Mouse (Mus musculus) heart, adult 18-20 months (tissue): ENCODE results near the gene 4930544D05Rik. TPM values are rescaled to one million over a fixed set of nuclear protein-coding genes. Genes with fewer than 3 reads are reported as not detected.
A peak's percentile ranks its signal among the peaks of the same experiment; 100 is the strongest.
"Not testable (repeated sequence)": the region's sequence is repeated elsewhere in the genome, so short reads cannot be mapped to it uniquely, and the experiment has no call there.

Source experiments
- DNase-seq, 2 experiments: peaks; one replicate each; pipeline ENCODE4 v3.0.0; 2021 to 2022; ENCODE audit warnings: mixed read lengths in 1 of 2
- long read RNA-seq, 2 experiments: library from polyadenylated mRNA; stranded (forward); transcript quantifications; one replicate each; pipeline ENCODE4 v2.0.0; 2021
- total RNA-seq, 2 experiments: library from RNA; stranded (reverse); gene quantifications; 2 replicates each; pipeline ENCODE4 v1.2.3; 2021

4930544D05Rik gene
- not detected for total RNA-seq
- long read RNA-seq, experiment 1: 0 reads
- long read RNA-seq, experiment 2: 0 reads

GRCm38 (mm10) chr11:70615516-70616093, at the start of gene 4930544D05Rik:
Gene 4930544D05Rik (plus strand): TSS chr11:70615848.
- no peak for DNase-seq

GRCm38 (mm10) chr11:70566586-70566985, 49.1 kb upstream of the 4930544D05Rik start:
- no peak for DNase-seq

- not testable (repeated sequence) for DNase-seq
Observed at GRCm38 (mm10) chr11:70570614-70571013, 45.0 kb upstream of the 4930544D05Rik start.

- DNase-seq: no peak
Observed at GRCm38 (mm10) chr11:70571641-70572040, 44.0 kb upstream of the 4930544D05Rik start.

- no peak for DNase-seq
Observed at GRCm38 (mm10) chr11:70572348-70572902, 43.2 kb upstream of the 4930544D05Rik start.

GRCm38 (mm10) chr11:70573872-70574271, 41.8 kb upstream of the 4930544D05Rik start:
- DNase-seq: no peak

GRCm38 (mm10) chr11:70577201-70577600, 38.4 kb upstream of the 4930544D05Rik start:
- DNase-seq: no peak

- DNase-seq: no peak
Observed at GRCm38 (mm10) chr11:70578962-70579361, 36.7 kb upstream of the 4930544D05Rik start.

GRCm38 (mm10) chr11:70579710-70580357, 35.8 kb upstream of the 4930544D05Rik start:
- no peak for DNase-seq

GRCm38 (mm10) chr11:70580358-70580720, 35.3 kb upstream of the 4930544D05Rik start:
- no peak for DNase-seq

GRCm38 (mm10) chr11:70580921-70581320, 34.7 kb upstream of the 4930544D05Rik start:
- no peak for DNase-seq

GRCm38 (mm10) chr11:70582196-70582595, 33.5 kb upstream of the 4930544D05Rik start:
- no peak for DNase-seq

GRCm38 (mm10) chr11:70583022-70583714, 32.5 kb upstream of the 4930544D05Rik start:
- peak in 1 of 2 experiments; percentile 38 for DNase-seq

GRCm38 (mm10) chr11:70583775-70584174, 31.9 kb upstream of the 4930544D05Rik start:
- no peak for DNase-seq

GRCm38 (mm10) chr11:70585457-70585856, 30.2 kb upstream of the 4930544D05Rik start:
- peak; percentile 67 to 83 for DNase-seq

GRCm38 (mm10) chr11:70586261-70586660, 29.4 kb upstream of the 4930544D05Rik start:
- DNase-seq: no peak

GRCm38 (mm10) chr11:70586954-70587353, 28.7 kb upstream of the 4930544D05Rik start:
- DNase-seq: peak in 1 of 2 experiments; percentile 29

GRCm38 (mm10) chr11:70591733-70592132, 23.9 kb upstream of the 4930544D05Rik start:
- DNase-seq: no peak

- peak; percentile 50 to 80 for DNase-seq
Observed at GRCm38 (mm10) chr11:70594253-70594989, 21.2 kb upstream of the 4930544D05Rik start.

GRCm38 (mm10) chr11:70595638-70596037, 20.0 kb upstream of the 4930544D05Rik start:
- peak in 1 of 2 experiments; percentile 60 for DNase-seq

- DNase-seq: no peak
Observed at GRCm38 (mm10) chr11:70596094-70596493, 19.6 kb upstream of the 4930544D05Rik start.

GRCm38 (mm10) chr11:70597301-70597700, 18.3 kb upstream of the 4930544D05Rik start:
- no peak for DNase-seq
